Mouse (Mus musculus) ovary, postnatal 14 days (tissue): ENCODE measurements around the gene Mei4.

Experiments used
- DNase-seq: peaks from one replicate; pipeline ENCODE4 v3.0.0; 2022; ENCODE audit warnings: low spot score

The Mei4 gene

DNA sequence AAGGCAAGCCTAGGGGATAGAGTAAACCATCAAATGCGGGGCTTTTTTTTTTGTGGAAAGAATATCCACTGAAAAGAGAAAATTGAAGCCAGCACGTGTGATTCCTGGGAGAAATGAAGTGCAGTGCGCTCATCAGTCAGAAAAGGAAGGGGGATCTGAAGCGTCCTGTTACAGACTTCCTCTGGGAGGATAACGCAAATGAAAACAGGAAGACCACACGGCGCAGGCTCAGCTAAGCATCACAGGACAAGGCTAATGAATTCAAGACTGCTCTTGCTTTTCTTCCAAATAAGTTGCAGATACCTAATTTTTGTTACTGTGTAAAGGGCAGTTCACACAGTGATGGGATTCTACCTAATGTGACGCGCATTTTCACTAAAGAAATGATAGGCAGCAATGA, 296.7 kb downstream of the Mei4 start:
- DNase-seq: no peak

DNA sequence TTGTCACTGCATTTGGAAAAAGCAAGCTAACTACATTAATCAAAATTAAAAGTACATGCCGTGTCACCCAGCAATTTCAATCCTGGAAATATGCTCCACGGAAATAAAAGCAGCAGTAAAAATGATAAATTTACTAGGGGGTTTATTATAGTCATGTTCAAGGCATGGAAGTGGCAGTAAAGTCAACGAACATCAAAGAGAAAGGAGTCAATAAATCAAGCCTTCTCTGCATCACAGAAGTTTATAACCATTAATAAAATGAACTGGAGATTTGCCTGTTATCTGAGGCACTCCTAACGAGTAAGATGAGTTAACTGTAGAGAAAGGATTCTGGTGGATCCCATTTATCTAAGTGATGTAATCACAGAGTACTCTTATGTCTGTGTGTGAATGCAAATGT, 298.9 kb downstream of the Mei4 start:
- no peak for DNase-seq

DNA sequence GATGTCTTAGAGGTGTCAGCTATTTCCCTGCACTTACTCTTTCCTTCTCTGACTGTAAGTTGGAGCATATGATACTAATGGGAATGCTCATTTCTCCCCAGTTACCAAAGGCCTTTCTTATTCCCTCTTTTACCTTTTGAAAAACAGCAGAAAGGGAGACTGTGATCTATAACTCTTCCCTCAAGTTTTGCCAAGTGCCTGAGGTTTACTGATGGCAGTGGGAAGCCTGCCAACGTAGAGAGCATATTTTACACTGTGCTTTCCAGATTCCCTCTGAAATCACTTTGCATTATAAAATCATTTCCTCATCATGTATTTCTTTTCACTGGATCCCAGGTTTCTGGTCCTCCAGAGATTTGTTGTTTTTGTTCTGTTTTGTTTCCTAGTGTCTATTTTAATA, 354.5 kb downstream of the Mei4 start:
- DNase-seq: no peak

DNA sequence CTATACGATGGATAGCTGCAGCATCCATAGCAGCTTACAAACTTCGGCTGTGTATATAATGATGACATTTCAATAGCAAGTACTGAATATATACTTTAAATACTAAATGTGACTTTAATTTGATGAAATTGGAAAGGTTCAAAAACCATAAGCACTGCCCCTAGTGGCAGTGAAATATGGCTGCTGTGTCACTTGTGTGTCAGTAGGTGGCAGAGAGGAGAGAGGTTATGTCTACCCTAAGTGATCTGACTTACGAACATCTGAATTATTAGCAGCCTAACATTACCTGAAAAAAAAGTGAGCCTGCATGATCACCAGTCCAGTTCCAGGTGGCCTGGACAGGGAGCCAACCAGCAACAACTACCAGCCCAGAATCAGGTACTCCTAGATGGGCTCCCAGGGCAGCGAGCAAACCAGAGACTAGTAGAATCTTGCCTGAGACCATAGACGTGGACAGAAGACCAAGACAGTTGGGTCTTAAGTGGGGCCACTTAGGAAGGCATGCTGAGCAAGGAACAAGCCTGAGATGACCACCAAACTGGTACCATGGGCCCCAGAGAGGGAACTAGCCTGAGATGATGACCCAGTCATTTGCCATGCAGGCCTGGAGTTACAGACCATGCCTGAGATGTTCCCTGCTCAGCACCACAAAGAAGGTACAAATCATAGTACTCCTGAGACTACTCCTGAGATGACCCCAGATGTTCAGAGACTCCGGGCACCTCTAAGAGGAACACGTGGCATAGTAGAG, 384.4 kb downstream of the Mei4 start:
- no peak for DNase-seq
